Mouse (Mus musculus): Measurements from ENCODE around the gene Fbxw17.
"Not testable (repeated sequence)": the region's sequence is repeated elsewhere in the genome, so short reads cannot be mapped to it uniquely, and the experiment has no call there.

DNA sequence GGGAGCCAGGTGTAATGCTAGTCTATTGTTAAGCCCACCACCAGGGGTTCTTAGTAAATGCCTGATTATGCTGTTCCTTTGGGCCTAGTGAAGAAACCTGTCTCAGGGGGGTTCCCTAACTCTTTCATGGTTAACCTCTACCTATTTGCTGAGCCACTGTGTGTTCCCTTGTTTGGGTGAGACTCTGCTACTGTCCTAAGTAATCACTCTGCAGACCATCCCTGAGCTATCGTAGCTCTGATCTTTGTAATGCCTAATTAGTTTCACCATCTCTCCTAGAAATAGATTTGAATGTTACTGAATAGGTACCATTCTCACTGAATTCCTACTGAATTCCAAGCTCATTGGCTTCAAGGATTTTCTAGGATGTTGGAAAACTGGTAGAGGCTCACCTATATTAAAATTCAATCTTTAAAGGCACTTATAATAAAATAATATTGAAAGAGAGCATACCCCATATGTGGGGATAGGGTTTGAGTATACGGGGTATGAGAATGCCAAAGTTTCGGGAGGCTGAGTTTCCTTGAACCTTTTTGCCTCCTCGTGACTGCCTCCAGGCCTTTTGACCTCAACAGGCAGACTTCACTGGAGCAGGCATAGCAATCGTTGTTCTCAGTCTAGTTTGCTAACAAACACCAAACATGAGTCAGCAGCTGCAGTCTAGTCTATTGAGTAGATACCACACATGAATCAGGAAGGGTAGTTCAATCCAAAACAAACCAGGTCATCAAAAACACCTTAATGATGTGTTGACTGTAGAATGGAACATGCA is 44.5 kb upstream of the Fbxw17 start:
- TF ChIP-seq GATA1, TAL1 (IDR thresholded peaks at IDR 0.05; ENCODE audit: low read length): not testable (repeated sequence)
